Mouse (Mus musculus): ENCODE results near the gene Tcf7. TPM values are rescaled to one million over a fixed set of nuclear protein-coding genes. Genes with fewer than 3 reads are reported as not detected.

Tcf7 gene
- polyA plus RNA-seq, 2 experiments, result 1.6 to 1.8 TPM

DNA sequence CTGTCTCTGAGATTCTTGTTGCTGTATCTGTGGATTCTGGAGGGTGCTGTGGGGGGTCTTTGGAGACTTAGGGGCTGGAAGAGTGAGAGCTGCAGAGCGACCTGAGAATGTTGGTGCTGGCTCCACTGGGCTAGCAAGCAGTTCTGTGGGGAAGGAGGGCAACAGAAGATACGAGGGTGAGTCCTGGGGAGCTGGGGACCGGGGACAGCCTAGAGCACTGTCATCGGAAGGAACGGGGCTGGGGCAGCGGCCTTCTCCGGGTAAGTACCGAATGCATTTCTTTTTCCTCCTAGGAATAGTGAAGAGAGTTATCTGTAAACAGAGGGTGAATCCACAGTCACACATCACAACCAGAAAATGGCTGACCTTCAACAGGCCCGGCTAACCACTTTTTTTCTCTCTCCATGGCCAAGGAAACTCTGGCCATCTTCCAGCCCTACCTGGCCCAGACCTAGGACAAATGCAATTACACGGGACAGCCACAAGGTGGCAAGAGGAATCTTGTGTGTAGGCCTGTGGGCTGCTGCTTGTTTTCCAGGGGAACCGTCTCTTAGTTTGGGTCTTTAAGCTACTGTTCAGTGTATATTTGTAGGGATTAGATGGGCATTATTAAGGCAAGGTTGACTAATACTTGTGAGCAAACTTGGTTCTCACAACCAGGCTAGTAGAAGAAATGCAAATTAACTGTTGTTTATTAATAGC lies 29.0 kb downstream of the Tcf7 start:
- peak in 2 of 3 experiments; percentile 25 to 26 for DNase-seq (ENCODE audit: low read depth in 3 of 3, low spot score in 3 of 3)
- H3K36me3 ChIP-seq (replicated peaks; ENCODE audit: control insufficient read depth, insufficient read depth, low read depth), result no peaks in the 10 kb centered on the region
- no peaks in the 10 kb centered on the region for H3K27me3 ChIP-seq (ENCODE audit: control insufficient read depth, insufficient read depth, low read length)
- H3K9me3 ChIP-seq (ENCODE audit: control insufficient read depth, low read length), result no peaks in the 10 kb centered on the region
- TF ChIP-seq CTCF (IDR thresholded peaks at IDR 0.05; ENCODE audit: low read depth), result peak; percentile 90
- no peak for TF ChIP-seq EP300 (IDR thresholded peaks at IDR 0.05; ENCODE audit: low read depth)
- H3K4me3 ChIP-seq (ENCODE audit: insufficient read depth in 1 of 2, low read depth in 2 of 2, low read length in 2 of 2), result no peak overlapping the region
- H3K4me1 ChIP-seq (replicated peaks; ENCODE audit: control insufficient read depth in 2 of 2, insufficient read depth in 2 of 2, low read length in 1 of 2), result no peaks in the 10 kb centered on the region
- H3K4me2 ChIP-seq (ENCODE audit: low read depth), result no peak overlapping the region
- no peak overlapping the region for H3K9ac ChIP-seq (replicated peaks)
- H3K27ac ChIP-seq, result no peak overlapping the region
- WGBS (ENCODE audit: insufficient replicate concordance), result 63% methylated on average over 11 of the region's 11 CpGs
- no peak for ATAC-seq (ENCODE audit: insufficient read depth)

DNA sequence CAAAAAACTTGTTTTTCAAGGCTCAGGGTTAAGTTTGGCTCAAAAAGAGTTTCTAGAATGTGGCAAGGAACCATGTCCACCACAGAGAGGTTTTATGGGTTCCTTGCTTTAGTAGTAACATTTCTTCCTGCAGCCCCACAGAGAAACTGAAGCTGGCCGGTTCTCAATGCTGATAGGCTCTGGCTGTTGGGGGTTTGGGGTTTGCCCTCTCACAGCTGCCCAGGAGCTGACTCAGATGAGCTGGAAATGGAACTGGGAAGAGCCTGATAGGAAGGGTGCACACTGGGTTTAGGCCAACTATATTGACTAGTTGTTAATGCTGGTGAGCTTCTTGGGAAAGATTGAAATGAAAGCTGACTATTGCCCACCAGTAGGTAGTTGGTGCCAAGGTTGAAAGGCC lies 30.1 kb downstream of the Tcf7 start:
- no peak overlapping the region for H3K27ac ChIP-seq
- no peaks in the 10 kb centered on the region for H3K4me1 ChIP-seq (replicated peaks; ENCODE audit: control insufficient read depth in 2 of 2, insufficient read depth in 2 of 2, low read length in 1 of 2)
- H3K27me3 ChIP-seq (ENCODE audit: control insufficient read depth, insufficient read depth, low read length), result no peaks in the 10 kb centered on the region
- no peak overlapping the region for H3K4me3 ChIP-seq (ENCODE audit: insufficient read depth in 1 of 2, low read depth in 2 of 2, low read length in 2 of 2)
- peaks cover 3% of the 10 kb centered on the region; the same call in 1 of the 2 replicates for H3K36me3 ChIP-seq (replicated peaks; ENCODE audit: control insufficient read depth, insufficient read depth, low read depth)
- ATAC-seq (ENCODE audit: insufficient read depth), result no peak
- no peak for TF ChIP-seq EP300 (IDR thresholded peaks at IDR 0.05; ENCODE audit: low read depth)
- no peak for TF ChIP-seq CTCF (IDR thresholded peaks at IDR 0.05; ENCODE audit: low read depth)
- no peaks in the 10 kb centered on the region for H3K9me3 ChIP-seq (ENCODE audit: control insufficient read depth, low read length)
- H3K4me2 ChIP-seq (ENCODE audit: low read depth), result no peak overlapping the region
- H3K9ac ChIP-seq (replicated peaks), result no peak overlapping the region
- no peak for DNase-seq (ENCODE audit: low read depth in 3 of 3, low spot score in 3 of 3)
- 43% methylated on average over 1 of the region's 1 CpGs for WGBS (ENCODE audit: insufficient replicate concordance)

GRCm38 (mm10) chr11:52251770-52252169 lies 31.0 kb downstream of the Tcf7 start:
- no peaks in the 10 kb centered on the region for H3K4me1 ChIP-seq (replicated peaks; ENCODE audit: control insufficient read depth in 2 of 2, insufficient read depth in 2 of 2, low read length in 1 of 2)
- H3K9ac ChIP-seq (replicated peaks), result no peak overlapping the region
- no peaks in the 10 kb centered on the region for H3K9me3 ChIP-seq (ENCODE audit: control insufficient read depth, low read length)
- H3K4me3 ChIP-seq (ENCODE audit: insufficient read depth in 1 of 2, low read depth in 2 of 2, low read length in 2 of 2), result no peak overlapping the region
- H3K27ac ChIP-seq, result no peak overlapping the region
- no peaks in the 10 kb centered on the region for H3K27me3 ChIP-seq (ENCODE audit: control insufficient read depth, insufficient read depth, low read length)
- DNase-seq (ENCODE audit: low read depth in 3 of 3, low spot score in 3 of 3), result no peak
- ATAC-seq (ENCODE audit: insufficient read depth), result no peak
- peaks cover 3% of the 10 kb centered on the region for H3K36me3 ChIP-seq (replicated peaks; ENCODE audit: control insufficient read depth, insufficient read depth, low read depth)
- TF ChIP-seq CTCF (IDR thresholded peaks at IDR 0.05; ENCODE audit: low read depth) (no peak), EP300 (IDR thresholded peaks at IDR 0.05; ENCODE audit: low read depth) (no peak)
- H3K4me2 ChIP-seq (ENCODE audit: low read depth), result no peak overlapping the region
- WGBS (ENCODE audit: insufficient replicate concordance), result 68% methylated on average over 5 of the region's 5 CpGs

DNA sequence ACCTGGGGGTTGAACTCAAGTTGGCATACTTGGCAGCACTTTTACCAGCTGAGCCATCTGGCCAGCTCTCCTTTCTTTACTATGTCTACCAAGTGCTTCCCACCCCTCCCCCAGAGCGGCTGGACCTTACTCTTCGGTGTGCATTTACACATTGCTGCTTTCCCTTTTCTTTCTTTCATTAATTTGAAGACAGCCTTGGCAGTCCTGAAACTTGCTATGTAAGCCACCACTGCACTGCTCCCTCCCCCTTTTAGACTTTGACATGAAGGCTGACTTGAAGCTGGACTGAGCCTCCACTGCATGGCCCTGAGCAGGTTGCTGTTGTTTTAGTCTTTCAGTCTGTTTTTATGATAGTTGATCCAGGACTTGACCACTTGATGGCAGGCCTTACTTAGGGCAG lies 33.4 kb downstream of the Tcf7 start:
- Histone ChIP-seq H3K9ac (replicated peaks) (no peak overlapping the region), H3K4me2 (ENCODE audit: low read depth) (no peak overlapping the region), H3K4me3 (ENCODE audit: insufficient read depth in 1 of 2, low read depth in 2 of 2, low read length in 2 of 2) (no peak overlapping the region), H3K9me3 (ENCODE audit: control insufficient read depth, low read length) (no peaks in the 10 kb centered on the region), H3K27me3 (ENCODE audit: control insufficient read depth, insufficient read depth, low read length) (no peaks in the 10 kb centered on the region), H3K27ac (no peak overlapping the region), H3K36me3 (replicated peaks; ENCODE audit: control insufficient read depth, insufficient read depth, low read depth) (peaks cover 13% of the 10 kb centered on the region), H3K4me1 (replicated peaks; ENCODE audit: control insufficient read depth in 2 of 2, insufficient read depth in 2 of 2, low read length in 1 of 2) (no peaks in the 10 kb centered on the region)
- no peak for ATAC-seq (ENCODE audit: insufficient read depth)
- no peak for DNase-seq (ENCODE audit: low read depth in 3 of 3, low spot score in 3 of 3)
- 81% methylated on average over 2 of the region's 2 CpGs for WGBS (ENCODE audit: insufficient replicate concordance)
- no peak for TF ChIP-seq EP300 (IDR thresholded peaks at IDR 0.05; ENCODE audit: low read depth)
- no peak for TF ChIP-seq CTCF (IDR thresholded peaks at IDR 0.05; ENCODE audit: low read depth)

- H3K27me3 ChIP-seq (ENCODE audit: control insufficient read depth, insufficient read depth, low read length), result no peaks in the 10 kb centered on the region
- H3K9me3 ChIP-seq (ENCODE audit: control insufficient read depth, low read length), result no peaks in the 10 kb centered on the region
- H3K27ac ChIP-seq, result no peak overlapping the region
- DNase-seq (ENCODE audit: low read depth in 3 of 3, low spot score in 3 of 3) (no peak), ATAC-seq (ENCODE audit: insufficient read depth) (no peak)
- no peaks in the 10 kb centered on the region for H3K4me1 ChIP-seq (replicated peaks; ENCODE audit: control insufficient read depth in 2 of 2, insufficient read depth in 2 of 2, low read length in 1 of 2)
- no peak overlapping the region for H3K4me2 ChIP-seq (ENCODE audit: low read depth)
- no peak for TF ChIP-seq CTCF (IDR thresholded peaks at IDR 0.05; ENCODE audit: low read depth)
- TF ChIP-seq EP300 (IDR thresholded peaks at IDR 0.05; ENCODE audit: low read depth), result no peak
- WGBS (ENCODE audit: insufficient replicate concordance), result 76% methylated on average over 4 of the region's 4 CpGs
- H3K4me3 ChIP-seq (ENCODE audit: insufficient read depth in 1 of 2, low read depth in 2 of 2, low read length in 2 of 2), result no peak overlapping the region
- H3K36me3 ChIP-seq (replicated peaks; ENCODE audit: control insufficient read depth, insufficient read depth, low read depth), result peaks cover 49% of the 10 kb centered on the region
- H3K9ac ChIP-seq (replicated peaks), result no peak overlapping the region
These were observed 41.8 kb downstream of the Tcf7 start for GRCm38 (mm10) chr11:52240898-52241542.

All from liver, embryonic 14.5 days (tissue).